Mouse (Mus musculus) lung, embryonic 14.5 days (tissue): ENCODE measurements around the gene Lrrc7. TPM values are rescaled to one million over a fixed set of nuclear protein-coding genes. Genes with fewer than 3 reads are reported as not detected.

ENCODE experiments used
- ATAC-seq: fragments of 200-750 bp; cut with Nextera tagmentation; 2 replicates; pipeline ENCODE4 v1.8.0; 2017; ENCODE audit warnings: mild to moderate bottlenecking, moderate TSS enrichment, moderate library complexity; ENCODE audit not compliant: insufficient read depth
- DNase-seq: peaks from one replicate; pipeline ENCODE4 v3.0.0-alpha.2; 2015
- H3K27ac ChIP-seq: fragments of 300-500 bp; sonication (generic); 2 replicates; pipeline ENCODE4 v1.5.1; 2014; ENCODE audit warnings: low read depth, mild to moderate bottlenecking, moderate library complexity
- H3K27me3 ChIP-seq: fragments of 300-500 bp; sonication (generic); 2 replicates; pipeline ENCODE4 v1.6.1; 2014; ENCODE audit warnings: low read length, control low read depth; ENCODE audit not compliant: insufficient read depth
- H3K36me3 ChIP-seq: fragments of 300-500 bp; sonication (generic); 2 replicates; pipeline ENCODE4 v1.6.1; 2014; ENCODE audit warnings: control low read depth; ENCODE audit not compliant: insufficient read depth
- H3K4me1 ChIP-seq: fragments of 300-500 bp; sonication (generic); 2 replicates; pipeline ENCODE4 v1.6.1; 2014; ENCODE audit warnings: antibody characterized with exemption, control low read depth; ENCODE audit not compliant: insufficient read depth
- H3K4me2 ChIP-seq: fragments of 300-500 bp; sonication (generic); 2 replicates; pipeline ENCODE4 v1.6.1; 2014; ENCODE audit warnings: mild to moderate bottlenecking
- H3K4me3 ChIP-seq: fragments of 300-500 bp; sonication (generic); 2 replicates; pipeline ENCODE4 v1.5.1; 2014; ENCODE audit warnings: low read depth, low read length
- H3K9ac ChIP-seq: fragments of 300-500 bp; sonication (generic); 2 replicates; pipeline ENCODE4 v1.6.1; 2014
- H3K9me3 ChIP-seq: fragments of 300-500 bp; sonication (generic); 2 replicates; pipeline ENCODE4 v1.6.1; 2016; ENCODE audit warnings: low read depth, low read length, control low read depth
- CTCF ChIP-seq: IDR thresholded peaks from 2 replicates; pipeline ENCODE4 v1.5.1; 2016; ENCODE audit warnings: antibody characterized with exemption, low read depth
- WGBS: fragments of 180-500 bp; shearing (Covaris S2); extraction: QIAGEN DNeasy Blood & Tissue Kit; methylation state at CpG from one replicate; pipeline ENCODE4 v1.1.7; 2014; 5-methylcytosine and 5-hydroxymethylcytosine counted together
- polyA plus RNA-seq: library from polyadenylated mRNA; unstranded; fragments of >200 nt; fragmentation: Nextera tagmentation; extraction: Ambion mirVana; gene quantifications from 2 replicates; pipeline ENCODE4 v1.2.1, GENCODE M21; 2014

Gene Lrrc7
- polyA plus RNA-seq, 1 experiment from 2014 or later = 0.43 TPM

DNA sequence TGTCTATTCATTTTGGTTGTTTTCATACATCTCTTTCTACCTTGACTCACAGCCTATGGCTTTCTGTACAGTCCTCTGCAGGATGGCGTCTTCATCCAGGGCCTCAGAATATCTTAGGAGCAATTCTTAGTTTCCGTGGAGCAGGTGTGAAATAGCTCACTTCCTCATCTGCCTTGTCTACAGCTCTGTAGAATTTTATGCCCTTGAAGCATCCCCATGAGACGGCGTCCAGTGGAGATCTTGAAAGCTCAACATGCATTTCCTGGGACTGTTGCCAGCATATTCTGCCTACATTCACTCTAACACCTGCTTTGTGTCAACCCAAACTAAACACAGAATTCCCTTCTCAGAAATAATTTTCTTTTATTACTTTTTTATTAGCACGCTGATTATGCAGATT lies 267.0 kb downstream of the Lrrc7 start:
- ATAC-seq (peak; percentile 80), DNase-seq (peak; percentile 76)
- Histone ChIP-seq H3K9me3 (no peaks in the 10 kb centered on the region), H3K4me2 (no peak overlapping the region), H3K36me3 (no peaks in the 10 kb centered on the region), H3K4me1 (no peaks in the 10 kb centered on the region), H3K27me3 (no peaks in the 10 kb centered on the region), H3K4me3 (no peak overlapping the region), H3K9ac (no peak overlapping the region), H3K27ac (no peak overlapping the region)
- 35% methylated on average over 5 of the region's 5 CpGs for WGBS
- no peak for TF ChIP-seq CTCF

DNA sequence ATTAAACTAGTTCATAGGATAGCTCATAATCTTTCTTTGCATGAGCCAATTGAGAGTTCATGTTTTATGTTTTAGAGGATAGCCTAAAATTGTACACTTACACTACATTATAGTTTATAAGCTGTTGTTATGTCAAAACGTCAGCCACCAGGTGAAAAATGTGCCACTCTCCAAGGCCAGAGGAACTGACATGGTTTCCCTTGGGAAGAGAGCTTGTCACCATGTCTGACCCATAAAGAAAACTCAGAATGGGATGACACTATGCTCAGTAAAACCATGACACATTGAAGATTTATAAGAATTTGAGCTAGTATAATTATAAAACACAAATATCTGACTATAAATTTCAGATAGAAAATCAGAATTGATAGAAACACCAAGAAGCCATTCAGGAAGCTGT lies 277.6 kb downstream of the Lrrc7 start:
- Histone ChIP-seq H3K4me3 (no peak overlapping the region), H3K4me2 (no peak overlapping the region), H3K4me1 (no peaks in the 10 kb centered on the region), H3K9me3 (no peaks in the 10 kb centered on the region), H3K27ac (no peak overlapping the region), H3K36me3 (no peaks in the 10 kb centered on the region), H3K9ac (no peak overlapping the region), H3K27me3 (no peaks in the 10 kb centered on the region)
- DNase-seq (no peak), ATAC-seq (no peak)
- no peak for TF ChIP-seq CTCF
- WGBS = 63% methylated on average over 1 of the region's 1 CpGs

DNA sequence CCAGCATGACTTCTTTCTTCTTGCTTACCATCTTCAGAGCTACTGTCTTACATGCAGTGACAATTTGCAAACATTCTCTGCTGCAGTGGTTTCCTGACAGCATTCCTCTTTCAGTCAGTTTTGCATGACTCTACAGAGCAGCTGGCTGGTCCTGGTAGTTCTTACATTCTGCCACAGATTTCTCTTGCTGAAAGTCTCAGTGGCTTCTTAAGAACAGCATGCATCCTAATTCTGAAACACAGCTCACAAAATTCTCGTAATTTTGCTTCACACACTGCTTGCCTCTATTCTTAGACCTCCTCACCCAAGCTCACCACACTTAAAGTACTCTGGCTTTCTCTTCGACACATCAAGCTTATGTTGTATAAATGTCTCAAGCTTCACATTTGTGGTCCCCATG lies 283.4 kb downstream of the Lrrc7 start:
- ATAC-seq (no peak), DNase-seq (no peak)
- WGBS = 60% methylated on average over 2 of the region's 2 CpGs
- Histone ChIP-seq H3K27ac (no peak overlapping the region), H3K4me1 (no peaks in the 10 kb centered on the region), H3K4me2 (no peak overlapping the region), H3K27me3 (no peaks in the 10 kb centered on the region), H3K9ac (no peak overlapping the region), H3K4me3 (no peak overlapping the region), H3K9me3 (no peaks in the 10 kb centered on the region), H3K36me3 (no peaks in the 10 kb centered on the region)
- TF ChIP-seq CTCF = no peak

DNA sequence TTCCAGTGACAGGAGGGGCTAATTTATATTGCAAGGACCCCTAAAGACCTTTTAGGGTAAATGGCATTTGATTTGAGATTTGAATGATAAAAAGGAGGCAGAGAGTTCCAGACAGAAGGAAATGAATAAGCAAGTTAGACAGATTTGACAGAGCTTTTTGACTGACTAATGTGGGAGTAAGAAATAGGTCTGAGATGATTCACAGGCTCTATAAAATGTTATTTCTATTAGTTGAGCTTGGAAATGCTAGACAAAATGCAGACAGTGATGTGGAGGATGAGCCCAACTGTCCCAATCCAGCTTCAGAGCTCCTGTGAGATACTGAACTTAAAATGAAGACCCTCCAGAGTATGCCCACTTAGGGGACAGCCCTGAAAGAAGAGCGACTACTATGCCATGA lies 289.3 kb downstream of the Lrrc7 start:
- no peak for DNase-seq
- WGBS = 81% methylated on average over 1 of the region's 1 CpGs
- Histone ChIP-seq H3K9me3 (no peaks in the 10 kb centered on the region), H3K4me2 (no peak overlapping the region), H3K27me3 (no peaks in the 10 kb centered on the region), H3K4me3 (no peak overlapping the region), H3K4me1 (no peaks in the 10 kb centered on the region), H3K27ac (no peak overlapping the region), H3K36me3 (no peaks in the 10 kb centered on the region), H3K9ac (no peak overlapping the region)
- no peak for TF ChIP-seq CTCF
- ATAC-seq = no peak

DNA sequence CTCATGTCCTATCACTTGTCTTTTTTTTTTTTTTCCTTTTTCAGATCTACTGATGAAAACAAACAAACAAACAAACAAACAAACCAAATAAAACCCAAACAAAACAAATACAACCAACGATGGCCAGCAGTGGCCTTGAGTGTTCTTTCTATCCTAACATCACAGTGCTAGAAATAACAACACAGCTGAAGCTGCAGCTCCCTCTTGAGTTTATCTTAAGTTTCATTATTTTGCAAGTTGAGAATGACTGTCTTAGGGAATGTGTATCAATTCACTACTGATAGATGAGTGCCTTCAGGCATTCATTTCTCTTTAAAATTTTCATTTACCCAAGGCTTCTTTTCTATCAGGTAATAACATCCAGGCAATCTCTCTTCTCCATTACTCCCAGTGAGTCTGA lies 291.1 kb downstream of the Lrrc7 start:
- H3K36me3 ChIP-seq = no peaks in the 10 kb centered on the region
- ATAC-seq = no peak
- H3K27ac ChIP-seq = no peak overlapping the region
- no peak overlapping the region for H3K9ac ChIP-seq
- no peak for TF ChIP-seq CTCF
- H3K9me3 ChIP-seq = no peaks in the 10 kb centered on the region
- no peak overlapping the region for H3K4me3 ChIP-seq
- 56% methylated on average over 1 of the region's 1 CpGs for WGBS
- H3K4me2 ChIP-seq = no peak overlapping the region
- no peaks in the 10 kb centered on the region for H3K4me1 ChIP-seq
- no peak for DNase-seq
- H3K27me3 ChIP-seq = no peaks in the 10 kb centered on the region

DNA sequence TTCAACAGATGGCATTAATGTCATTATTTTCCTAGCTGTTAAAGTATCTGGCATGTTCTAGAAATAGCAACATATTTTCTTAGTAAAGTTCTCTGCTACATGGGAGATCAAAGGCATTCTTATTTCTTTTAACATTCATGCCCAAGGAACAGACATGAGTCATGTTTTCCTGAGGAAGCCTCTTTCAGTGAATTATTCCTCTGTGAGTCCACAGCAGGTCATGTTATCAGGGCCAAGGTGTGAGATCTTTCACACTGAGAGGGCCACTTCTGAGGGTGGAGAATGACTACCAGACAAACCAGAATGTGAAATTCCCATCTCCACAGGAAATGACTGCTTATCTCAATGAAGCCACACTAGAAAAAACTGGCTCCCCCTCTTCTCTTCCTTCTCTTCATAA lies 309.4 kb downstream of the Lrrc7 start:
- H3K4me2 ChIP-seq = no peak overlapping the region
- no peaks in the 10 kb centered on the region for H3K27me3 ChIP-seq
- H3K4me3 ChIP-seq = no peak overlapping the region
- DNase-seq = peak; percentile 6
- no peak overlapping the region for H3K27ac ChIP-seq
- H3K36me3 ChIP-seq = no peaks in the 10 kb centered on the region
- H3K9ac ChIP-seq = no peak overlapping the region
- ATAC-seq = 0 out of 2 replicates have a peak, but pooled peaks have one; percentile 31
- no peak for TF ChIP-seq CTCF
- H3K9me3 ChIP-seq = no peaks in the 10 kb centered on the region
- no peaks in the 10 kb centered on the region for H3K4me1 ChIP-seq

DNA sequence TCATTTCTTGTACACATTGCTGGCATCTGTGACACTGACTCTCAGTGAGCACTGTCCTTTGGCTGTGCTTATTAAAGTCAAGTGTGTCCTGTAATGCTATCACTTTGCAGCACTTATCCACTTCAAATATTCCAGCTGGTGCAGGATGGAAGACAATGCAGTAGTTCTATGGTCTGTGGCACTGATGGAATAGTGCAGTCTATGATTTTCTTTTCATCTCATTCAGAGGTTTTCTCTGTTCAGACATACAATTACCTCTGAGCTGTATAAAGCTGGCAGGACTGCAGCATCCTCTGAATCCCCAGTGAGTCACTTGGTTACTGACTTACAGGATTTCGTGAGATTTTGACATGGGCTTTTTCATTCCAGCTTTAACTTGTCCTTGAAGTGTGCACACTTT lies 314.3 kb downstream of the Lrrc7 start:
- no peak overlapping the region for H3K4me2 ChIP-seq
- TF ChIP-seq CTCF = no peak
- H3K4me1 ChIP-seq = no peaks in the 10 kb centered on the region
- no peaks in the 10 kb centered on the region for H3K9me3 ChIP-seq
- no peak overlapping the region for H3K9ac ChIP-seq
- no peaks in the 10 kb centered on the region for H3K27me3 ChIP-seq
- no peak overlapping the region for H3K27ac ChIP-seq
- ATAC-seq (no peak), DNase-seq (no peak)
- no peaks in the 10 kb centered on the region for H3K36me3 ChIP-seq
- H3K4me3 ChIP-seq = no peak overlapping the region
- 70% methylated on average over 1 of the region's 1 CpGs for WGBS

- H3K36me3 ChIP-seq = no peaks in the 10 kb centered on the region
- WGBS = 89% methylated on average over 2 of the region's 2 CpGs
- no peak overlapping the region for H3K4me2 ChIP-seq
- DNase-seq = no peak
- H3K4me1 ChIP-seq = no peaks in the 10 kb centered on the region
- no peak overlapping the region for H3K27ac ChIP-seq
- no peaks in the 10 kb centered on the region for H3K27me3 ChIP-seq
- no peak overlapping the region for H3K4me3 ChIP-seq
- no peaks in the 10 kb centered on the region for H3K9me3 ChIP-seq
- no peak for ATAC-seq
- no peak for TF ChIP-seq CTCF
- H3K9ac ChIP-seq = no peak overlapping the region
Measured at GRCm38 (mm10) chr3:158210657-158211056, 351.4 kb downstream of the Lrrc7 start.
